Mouse (Mus musculus) left cerebral cortex, postnatal 36 days (tissue): ENCODE measurements around the gene Idh1. TPM values are rescaled to one million over a fixed set of nuclear protein-coding genes. Genes with fewer than 3 reads are reported as not detected.

Experiments used
- DNase-seq, 2 experiments: peaks; one replicate each; pipeline ENCODE4 v3.0.0; 2021 to 2022; ENCODE audit warnings: low spot score in 2 of 2, mixed read lengths in 1 of 2
- intact Hi-C: fragments of 180-260 bp; cut with DNase I; formaldehyde crosslinking; loops from one replicate; pipeline ENCODE4 v1.15.1; 2025
- total RNA-seq, 2 experiments: library from RNA; stranded (reverse); gene quantifications; 2 replicates each; pipeline ENCODE4 v1.2.3; 2021

Gene Idh1
- total RNA-seq, 2 experiments from 2014 or later, result 40.2 to 45.9 TPM

DNA sequence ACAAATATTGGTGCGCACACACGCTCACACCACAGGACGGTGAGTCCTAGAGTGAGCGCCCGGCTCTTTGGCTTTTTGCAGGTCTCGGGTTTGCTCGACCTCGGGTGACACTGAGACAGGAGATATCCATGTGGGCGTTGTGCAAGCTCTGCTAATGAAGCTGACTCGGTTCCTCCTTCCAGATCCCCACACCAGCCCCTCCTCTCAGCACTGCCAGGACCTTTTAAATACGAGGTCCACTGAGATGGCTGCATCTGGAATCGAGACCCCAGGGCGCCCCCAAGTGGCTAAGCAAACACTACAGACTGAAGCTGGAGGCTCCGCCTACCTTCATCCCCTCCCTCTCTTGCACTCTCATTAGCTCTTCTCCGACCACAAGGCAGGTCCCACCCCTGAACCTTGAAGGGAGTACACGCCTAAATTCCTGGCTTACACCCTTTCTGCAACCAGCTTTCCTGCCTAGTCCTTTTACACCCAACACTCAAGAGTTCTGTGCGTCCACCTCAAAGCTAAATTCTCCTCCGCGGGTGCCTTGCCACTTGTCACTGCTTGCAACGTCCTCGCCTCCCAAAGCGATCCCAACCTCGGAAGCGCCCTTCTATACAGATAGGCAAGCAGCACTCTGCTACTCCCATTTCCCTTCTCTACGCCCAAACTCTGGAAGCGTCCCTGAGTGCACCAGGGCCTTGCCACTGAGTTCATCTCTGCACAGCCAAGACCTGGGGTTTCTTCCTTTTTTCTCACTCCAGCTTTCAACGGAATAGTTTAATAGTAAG is 8.0 kb downstream of the Idh1 start:
- intact Hi-C loops, result loop anchor here (5.0 to 10.0 kb wide), 2 partner anchors 131 to 1514 kb away; no protein-coding TSS in a partner anchor
- DNase-seq, result peak; percentile 85 to 88

DNA sequence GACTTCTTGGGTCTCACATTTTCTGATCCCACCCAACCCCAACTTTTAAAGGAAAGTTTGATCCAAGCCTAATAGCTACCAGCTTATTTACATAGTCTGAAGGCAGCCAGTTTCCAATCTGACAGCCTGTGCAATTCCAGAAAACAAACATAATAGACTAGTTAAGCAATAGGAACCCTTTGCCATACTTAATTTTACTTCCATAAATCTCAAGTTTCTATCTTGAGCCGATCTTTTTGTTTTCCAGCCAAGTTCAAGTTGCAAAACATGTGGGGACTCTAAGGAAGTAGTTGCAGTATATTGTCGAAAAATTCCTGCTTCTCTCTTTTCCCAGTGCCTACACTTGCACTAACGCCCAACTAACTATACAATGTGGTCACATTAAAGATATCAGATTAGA is 8.8 kb downstream of the Idh1 start:
- DNase-seq, result no peak
- intact Hi-C loops, result loop anchor here (5.0 to 10.0 kb wide), 2 partner anchors 130 to 1513 kb away; no protein-coding TSS in a partner anchor

DNA sequence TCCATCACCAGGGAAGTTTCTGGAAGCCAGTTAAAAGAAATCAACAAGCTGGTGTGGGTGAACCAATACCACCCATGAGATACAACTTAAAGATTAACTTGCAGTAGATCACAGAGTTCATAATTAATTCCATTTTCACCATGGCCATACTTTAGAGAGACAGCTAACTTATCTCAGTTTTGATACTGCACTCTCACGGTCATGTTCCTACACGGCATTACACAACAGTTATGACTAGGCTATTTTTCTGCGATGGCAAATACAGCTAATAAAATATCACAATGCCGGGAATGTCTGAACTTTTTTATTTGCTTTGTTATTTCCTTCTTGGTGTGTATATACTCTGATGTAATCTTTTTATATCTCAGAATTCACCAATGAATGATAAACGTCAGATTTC is 9.4 kb downstream of the Idh1 start:
- DNase-seq, result no peak
- intact Hi-C loops, result loop anchor here (5.0 to 10.0 kb wide), 2 partner anchors 130 to 1512 kb away; no protein-coding TSS in a partner anchor

DNA sequence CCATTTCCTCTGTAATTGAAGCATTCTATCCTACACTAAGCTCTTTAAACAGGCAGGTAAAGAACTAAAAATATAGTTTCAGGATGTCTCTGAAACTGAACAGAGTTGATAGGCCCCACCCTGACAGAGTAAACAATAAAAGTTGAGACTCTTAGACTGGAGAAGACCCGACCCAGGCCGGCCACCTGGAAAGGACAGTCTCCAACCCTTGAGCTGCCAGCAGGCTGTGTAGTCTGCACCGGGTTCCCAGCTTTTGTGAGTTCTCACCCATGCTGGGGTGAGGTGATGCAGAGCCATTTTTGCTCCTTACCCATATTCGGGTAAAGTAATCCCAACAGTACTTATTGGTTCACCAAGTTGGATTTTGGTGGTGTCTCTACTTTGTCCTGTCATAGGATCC is 10.1 kb downstream of the Idh1 start:
- intact Hi-C loops, result loop anchor here (5.0 to 10.0 kb wide), 2 partner anchors 129 to 1511 kb away; no protein-coding TSS in a partner anchor
- no peak for DNase-seq

DNA sequence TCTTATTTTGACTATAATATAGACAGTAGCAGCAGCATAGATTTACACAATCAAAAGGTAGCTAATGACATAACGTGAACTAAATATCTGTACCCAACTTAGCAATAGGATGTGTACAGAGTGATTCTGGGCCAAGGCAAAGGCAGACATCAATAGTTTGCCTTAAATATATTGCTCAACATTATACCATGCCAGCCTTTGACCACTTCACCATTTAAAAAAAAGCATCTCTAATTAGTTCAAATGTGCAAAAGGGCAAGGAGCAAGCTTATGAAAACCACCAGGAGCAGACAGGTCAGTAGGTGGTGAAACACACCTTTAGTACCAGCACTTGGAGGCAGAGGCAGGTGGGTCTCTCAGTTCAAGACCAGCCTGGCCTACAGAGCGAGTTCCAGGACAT is 12.6 kb downstream of the Idh1 start:
- DNase-seq, result no peak
- intact Hi-C loops, result loop anchor here (10.0 kb wide), 1 partner anchor 1509 kb away; no protein-coding TSS in a partner anchor

DNA sequence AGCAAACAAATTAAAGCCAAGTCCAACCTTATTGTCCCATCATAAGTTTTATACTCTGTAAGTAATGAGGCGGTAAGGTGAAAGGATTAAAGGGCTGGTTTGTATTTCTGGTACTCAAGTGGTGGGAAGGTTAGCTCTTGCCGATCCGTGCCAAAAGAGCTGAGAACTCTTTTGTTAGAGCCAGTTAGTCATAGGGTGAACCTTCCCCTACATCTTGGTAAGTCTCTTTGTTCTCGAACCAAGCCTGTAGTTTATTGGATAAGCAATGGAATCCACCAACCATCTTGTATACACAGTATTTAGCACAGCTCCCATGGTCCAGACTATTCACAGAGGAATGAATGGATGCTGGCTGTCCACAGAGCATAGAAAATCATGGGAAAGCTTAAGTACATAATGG is 14.7 kb downstream of the Idh1 start:
- no peak for DNase-seq
- intact Hi-C loops, result loop anchor here (10.0 kb wide), 1 partner anchor 1507 kb away; no protein-coding TSS in a partner anchor

DNA sequence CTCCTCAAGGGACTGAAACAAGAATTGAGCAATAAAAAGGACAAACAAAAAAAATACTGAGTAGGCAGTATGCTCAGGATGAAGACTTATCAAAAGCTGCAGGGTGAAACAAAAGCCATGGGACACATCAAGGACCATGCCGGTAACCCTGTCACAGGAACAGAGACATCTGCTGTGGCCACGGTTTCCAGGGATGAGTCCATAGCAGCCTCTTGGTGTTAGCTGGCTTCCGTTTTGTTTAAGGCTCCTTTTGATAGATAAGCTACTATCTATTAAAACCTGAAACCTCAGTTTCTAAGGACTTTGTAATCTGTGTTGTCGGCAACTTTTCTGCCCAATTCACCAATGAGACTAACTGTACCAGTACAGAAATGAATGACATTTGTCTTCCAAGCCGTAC is 16.4 kb downstream of the Idh1 start:
- intact Hi-C loops, result loop anchor here (10.0 kb wide), 1 partner anchor 1505 kb away; no protein-coding TSS in a partner anchor
- no peak for DNase-seq

DNA sequence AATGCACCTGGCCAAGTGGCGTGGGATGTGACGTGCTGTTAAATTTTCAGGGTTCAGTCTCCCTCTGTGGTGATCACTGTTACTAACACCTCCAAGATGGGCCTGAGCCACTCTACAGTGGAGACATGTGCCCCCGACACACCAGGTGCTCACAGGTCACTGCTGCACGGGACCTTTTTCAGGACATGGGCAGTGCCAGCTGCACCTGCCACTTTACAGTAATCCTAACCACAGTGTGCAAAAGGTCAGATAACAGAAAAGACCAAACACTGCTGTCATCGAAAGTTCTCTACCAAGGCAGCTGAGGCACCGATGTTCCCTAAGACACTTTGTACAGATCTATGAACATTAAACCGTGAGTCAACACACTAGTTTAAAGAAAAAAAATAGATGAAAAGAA is 16.8 kb downstream of the Idh1 start:
- DNase-seq, result no peak
- intact Hi-C loops, result no loop called here

DNA sequence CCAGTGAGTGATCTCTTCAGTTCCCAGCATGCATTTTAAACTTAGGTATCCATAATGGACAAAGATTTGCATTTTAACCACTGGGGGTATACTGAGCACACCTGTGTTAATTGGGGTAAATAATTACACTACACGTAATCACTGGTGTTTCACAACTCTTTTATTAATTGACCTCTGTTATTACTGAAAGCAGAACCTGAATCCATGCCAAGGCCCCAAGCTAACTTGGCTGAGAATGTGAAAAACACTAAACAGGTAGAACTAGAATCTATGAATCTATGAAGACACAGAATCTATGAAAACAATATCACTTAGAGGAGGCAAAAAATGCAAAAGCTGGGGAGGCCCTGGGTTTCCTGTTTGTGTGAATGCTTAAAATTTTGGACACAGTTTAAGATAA is 18.8 kb downstream of the Idh1 start:
- no peak for DNase-seq
- intact Hi-C loops, result no loop called here

DNA sequence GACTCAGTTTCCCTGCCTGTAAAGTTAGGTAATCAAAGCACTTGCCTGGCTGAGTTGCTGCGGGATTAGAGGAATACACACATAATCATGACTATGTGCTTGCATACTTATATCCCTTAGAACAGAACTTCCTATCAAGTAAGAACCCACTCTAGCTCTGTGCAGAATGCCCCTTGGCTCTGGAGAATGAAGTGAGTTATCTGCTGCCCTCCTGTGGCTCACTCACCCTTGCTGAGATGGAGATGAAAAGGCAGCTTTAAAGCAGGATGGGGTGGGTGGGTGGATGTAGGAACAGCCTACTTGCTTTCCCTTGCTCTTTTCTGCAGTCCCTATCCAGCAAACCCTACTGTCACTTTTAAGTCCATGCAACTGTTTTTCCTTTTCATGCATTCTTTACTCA is 24.1 kb downstream of the Idh1 start:
- no peak for DNase-seq
- intact Hi-C loops, result loop anchor here (5.0 kb wide), 1 partner anchor 50 kb away; no protein-coding TSS in a partner anchor

DNA sequence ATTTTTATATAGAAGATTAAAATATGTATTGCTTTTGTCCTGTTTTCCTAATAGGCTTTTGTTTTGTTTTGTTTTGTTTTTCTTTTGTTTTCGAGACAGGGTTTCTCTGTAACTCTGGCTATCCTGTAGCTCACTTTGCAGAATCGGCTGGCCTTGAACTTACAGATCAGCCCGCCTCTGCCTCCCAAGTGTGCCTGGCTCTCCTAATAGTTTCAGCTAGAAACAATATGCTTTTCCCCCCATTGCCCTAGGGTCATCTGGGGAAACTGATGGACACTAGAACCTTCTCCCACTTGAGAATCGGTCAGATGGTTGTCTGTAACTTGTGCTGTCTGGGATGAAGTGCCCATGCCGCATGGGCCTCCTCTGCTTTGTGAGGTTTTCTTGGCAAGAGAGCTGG is 30.2 kb downstream of the Idh1 start:
- no peak for DNase-seq
- intact Hi-C loops, result no loop called here

DNA sequence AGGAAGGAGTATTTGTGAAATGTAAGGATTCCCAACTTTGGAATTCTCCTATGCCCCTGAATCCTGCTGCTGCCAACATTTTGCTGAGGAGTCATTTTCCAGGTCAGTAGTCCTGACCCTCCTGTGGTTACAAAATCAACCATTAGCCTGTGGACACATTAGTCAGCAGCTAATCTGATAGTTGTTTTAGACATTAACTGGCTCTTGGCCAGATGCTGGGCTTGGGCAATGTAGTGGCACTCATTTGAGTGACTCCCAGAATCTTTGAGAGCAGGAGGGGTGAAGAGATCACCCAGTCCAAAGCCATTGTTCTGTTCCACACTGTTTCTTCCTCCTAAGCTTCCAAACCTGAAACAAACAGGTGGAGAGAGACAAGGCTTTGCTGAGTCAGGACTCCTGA is 31.5 kb downstream of the Idh1 start:
- intact Hi-C loops, result no loop called here
- DNase-seq, result no peak

DNA sequence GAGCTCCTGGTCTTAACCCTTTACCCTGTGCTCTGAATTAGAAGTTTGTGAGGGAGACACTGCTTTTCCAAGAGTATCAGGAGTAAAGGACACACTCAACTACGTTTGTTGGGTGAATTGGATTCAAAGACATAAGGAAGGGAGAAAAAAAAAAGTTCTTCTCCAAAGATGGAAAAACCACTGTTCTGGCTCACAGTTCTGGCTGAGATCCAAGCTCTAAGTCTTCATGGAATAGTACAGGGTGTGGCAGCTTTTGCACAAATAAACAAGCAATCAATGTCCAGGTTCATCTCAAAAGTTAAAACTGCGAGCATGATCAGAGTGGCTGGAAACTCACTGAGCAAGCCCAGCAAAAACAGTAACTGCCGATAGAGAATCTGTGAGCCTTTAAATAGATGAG is 38.3 kb downstream of the Idh1 start:
- intact Hi-C loops, result no loop called here
- DNase-seq, result no peak

DNA sequence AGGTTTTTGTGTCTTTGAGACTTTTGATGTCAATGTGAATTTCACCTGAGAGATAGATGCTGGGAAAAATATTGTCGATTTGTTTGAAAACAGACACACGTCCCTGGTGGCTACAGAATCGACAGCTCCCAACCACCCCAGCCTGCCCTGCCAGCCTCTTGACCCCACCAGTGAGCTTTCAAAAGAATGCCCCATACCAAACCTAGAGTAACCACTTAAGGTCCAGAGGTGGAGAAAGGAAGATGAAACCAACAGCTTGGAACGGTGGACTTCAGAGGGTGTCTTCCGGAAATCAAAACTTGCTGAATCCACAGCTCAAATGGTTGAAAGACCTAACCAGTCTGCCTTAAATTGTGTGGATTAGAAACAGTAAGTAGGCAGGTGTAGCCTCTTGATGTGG is 39.0 kb downstream of the Idh1 start:
- intact Hi-C loops, result no loop called here
- DNase-seq, result no peak

DNA sequence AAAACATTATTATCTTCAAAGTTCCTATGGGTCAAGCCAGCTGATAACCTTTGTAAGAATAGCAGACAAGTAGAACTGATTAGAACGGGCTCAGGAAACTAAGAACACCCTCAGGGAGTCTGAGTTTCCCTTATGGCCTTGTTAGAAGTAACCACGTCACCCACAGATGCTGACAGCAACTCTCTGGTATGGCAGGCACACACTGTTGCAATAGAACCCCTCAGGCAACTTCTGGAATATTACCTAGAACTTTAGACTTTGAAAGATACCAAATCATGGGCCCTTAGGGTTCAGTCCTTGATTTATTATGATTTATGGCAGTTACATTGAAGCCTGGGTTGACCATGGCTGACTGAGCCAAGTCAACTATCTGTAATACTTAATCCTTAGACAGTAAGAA is 39.7 kb downstream of the Idh1 start:
- intact Hi-C loops, result no loop called here
- no peak for DNase-seq

DNA sequence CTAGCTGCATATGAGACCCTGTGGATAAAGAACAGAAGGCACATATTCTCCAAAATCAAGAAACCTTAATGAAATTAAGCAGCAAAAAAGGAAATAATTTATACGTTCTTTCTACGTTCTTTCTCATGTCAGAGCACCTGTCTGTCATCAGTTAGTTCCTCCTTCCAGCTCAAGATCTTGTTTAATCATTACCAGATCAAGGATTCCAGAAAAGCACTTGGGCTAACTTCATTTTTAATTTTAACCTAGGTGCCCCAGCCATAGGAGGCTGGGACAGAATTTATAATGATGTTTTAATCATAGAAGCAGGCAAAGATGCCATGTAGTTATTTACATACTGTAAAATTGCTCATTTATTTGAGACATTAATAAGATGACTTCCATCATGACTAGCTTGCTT is 41.5 kb downstream of the Idh1 start:
- no peak for DNase-seq
- intact Hi-C loops, result no loop called here

DNA sequence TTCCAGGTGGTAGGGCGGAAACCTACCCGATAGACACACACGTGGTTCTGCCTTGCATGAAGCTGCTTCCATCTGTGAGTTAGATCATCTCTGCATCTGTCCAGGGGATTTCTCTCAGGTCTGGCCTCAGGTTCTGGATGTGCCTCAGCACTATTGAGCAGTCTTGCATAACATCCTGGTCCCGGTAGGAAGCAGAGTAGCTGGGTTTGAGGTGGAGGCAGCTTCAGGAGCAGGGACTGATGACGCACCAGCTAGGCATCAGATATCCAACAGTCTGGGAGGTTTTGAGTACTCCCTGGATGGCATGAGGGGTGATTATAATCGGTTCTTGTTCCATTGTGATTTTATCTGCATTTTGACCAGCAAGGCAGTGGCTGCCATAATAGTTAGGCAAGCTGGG is 48.7 kb downstream of the Idh1 start:
- intact Hi-C loops, result no loop called here
- no peak for DNase-seq

DNA sequence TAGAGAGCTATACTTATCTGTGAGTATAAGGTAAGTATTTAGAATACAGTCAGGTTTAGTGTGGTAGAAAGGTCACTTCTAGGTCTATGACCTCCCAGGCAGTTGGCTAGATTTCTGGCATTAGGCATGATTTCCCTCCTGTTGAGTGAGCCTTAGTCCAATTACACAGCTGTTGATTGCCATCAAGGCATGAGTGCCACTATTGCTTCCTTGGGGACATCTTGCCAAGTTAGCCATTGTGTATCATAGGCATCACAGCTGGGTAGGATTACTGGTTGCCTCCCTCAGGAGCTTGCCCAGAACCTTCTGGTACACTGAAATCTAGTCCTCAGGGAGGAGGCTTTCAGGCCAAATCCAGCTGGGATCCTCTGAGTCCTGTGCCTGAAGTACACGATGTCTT is 53.5 kb downstream of the Idh1 start:
- intact Hi-C loops, result no loop called here
- DNase-seq, result no peak

DNA sequence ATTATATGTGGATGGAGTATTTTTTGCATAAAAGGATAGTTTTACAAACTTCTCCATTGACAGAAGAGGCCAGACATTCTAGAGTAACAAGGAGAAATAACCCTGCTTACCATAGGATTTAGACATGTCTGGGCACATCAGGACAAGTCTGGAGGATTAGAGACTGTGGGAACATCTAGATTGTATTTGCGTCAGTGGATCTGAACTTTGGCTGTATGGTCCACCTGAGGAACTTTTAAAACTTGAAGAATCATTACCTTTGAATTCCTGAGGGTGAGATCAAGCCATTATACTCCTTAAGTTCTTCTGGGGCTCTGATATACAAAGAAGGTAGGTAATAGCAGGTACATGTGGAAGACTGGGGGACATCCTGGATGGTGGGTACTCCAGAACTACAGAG is 54.6 kb downstream of the Idh1 start:
- intact Hi-C loops, result no loop called here
- DNase-seq, result no peak

DNA sequence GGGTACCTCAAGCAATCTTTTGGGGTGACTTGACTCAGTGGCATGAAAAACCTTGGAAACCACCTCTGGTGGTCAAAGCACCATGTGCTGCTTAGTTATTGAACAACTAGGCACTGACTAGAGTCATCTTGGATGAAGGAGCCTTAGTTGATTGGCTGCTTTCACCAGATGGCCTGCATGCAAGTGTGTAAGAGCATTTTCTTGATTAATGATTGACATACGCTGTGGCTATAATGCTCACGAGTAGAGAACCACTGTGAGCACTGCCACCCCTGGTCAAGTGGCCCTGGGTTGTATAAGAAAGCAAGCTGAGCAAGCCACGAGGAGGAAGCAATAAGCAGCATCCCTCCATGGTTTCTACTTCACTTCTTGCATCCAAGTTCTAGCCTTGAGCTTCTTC is 56.1 kb downstream of the Idh1 start:
- no peak for DNase-seq
- intact Hi-C loops, result no loop called here

DNA sequence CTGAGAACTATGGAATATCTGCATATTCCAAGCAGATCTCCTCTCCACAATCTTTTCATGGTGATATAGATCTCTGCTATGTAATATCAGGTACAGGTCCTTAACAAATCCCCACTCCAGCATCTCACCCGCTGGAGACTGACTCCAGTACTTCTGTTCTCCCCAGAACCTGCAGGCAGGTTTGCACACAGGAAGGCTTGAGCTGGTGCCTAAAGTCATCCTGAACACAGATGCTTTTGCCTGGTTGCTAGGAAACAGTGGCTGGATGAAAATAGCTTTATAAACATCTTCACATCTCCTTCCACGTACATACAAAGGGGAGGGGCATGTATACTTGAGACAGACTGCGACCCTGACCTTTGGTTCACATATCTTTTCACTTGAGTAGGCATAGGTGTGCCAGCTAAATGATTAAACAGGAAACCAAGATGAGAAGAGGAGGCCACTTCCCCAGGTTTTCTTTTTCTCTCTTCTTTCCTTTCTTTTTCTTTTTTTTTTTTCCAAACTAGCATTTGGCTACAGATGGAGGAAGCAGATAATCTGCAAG is 56.6 kb downstream of the Idh1 start:
- no peak for DNase-seq

More for the DNA sequence above, 56.6 kb downstream of the Idh1 start:
- intact Hi-C loops, result no loop called here
